Mouse (Mus musculus) neural tube, embryonic 15.5 days (tissue): ENCODE measurements around the gene Actr6. TPM values are rescaled to one million over a fixed set of nuclear protein-coding genes. Genes with fewer than 3 reads are reported as not detected.
"Not testable (repeated sequence)": the region's sequence is repeated elsewhere in the genome, so short reads cannot be mapped to it uniquely, and the experiment has no call there.

Experiments used
- ATAC-seq: fragments of 200-750 bp; cut with Nextera tagmentation; 2 replicates; pipeline ENCODE4 v1.8.0; 2017; ENCODE audit warnings: mild to moderate bottlenecking, moderate TSS enrichment, moderate library complexity; ENCODE audit not compliant: low FRiP score
- H3K27ac ChIP-seq: fragments of 300-500 bp; sonication (generic); replicated peaks from 2 replicates; pipeline ENCODE4 v1.5.1; 2015; ENCODE audit warnings: mild to moderate bottlenecking, inconsistent platforms
- H3K27me3 ChIP-seq: fragments of 300-500 bp; sonication (generic); replicated peaks from 2 replicates; pipeline ENCODE4 v1.6.1; 2015; ENCODE audit warnings: inconsistent platforms
- H3K36me3 ChIP-seq: fragments of 300-500 bp; sonication (generic); 2 replicates; pipeline ENCODE4 v1.6.1; 2015; ENCODE audit warnings: inconsistent platforms
- H3K4me1 ChIP-seq: fragments of 300-500 bp; sonication (generic); 2 replicates; pipeline ENCODE4 v1.6.1; 2015; ENCODE audit warnings: inconsistent platforms
- H3K4me2 ChIP-seq: fragments of 300-500 bp; sonication (generic); 2 replicates; pipeline ENCODE4 v1.6.1; 2015; ENCODE audit warnings: inconsistent platforms, mild to moderate bottlenecking, moderate library complexity
- H3K4me3 ChIP-seq: fragments of 300-500 bp; sonication (generic); replicated peaks from 2 replicates; pipeline ENCODE4 v1.5.1; 2015; ENCODE audit warnings: mild to moderate bottlenecking, inconsistent platforms
- H3K9ac ChIP-seq: fragments of 300-500 bp; sonication (generic); replicated peaks from 2 replicates; pipeline ENCODE4 v1.6.1; 2015; ENCODE audit warnings: mild to moderate bottlenecking, inconsistent platforms
- H3K9me3 ChIP-seq: fragments of 300-500 bp; sonication (generic); replicated peaks from 2 replicates; pipeline ENCODE4 v1.6.1; 2016; ENCODE audit warnings: inconsistent platforms
- WGBS: fragments of 180-500 bp; shearing (Covaris S2); methylation state at CpG from one replicate; pipeline ENCODE4 v1.1.7; 2015; ENCODE audit warnings: mixed read lengths; 5-methylcytosine and 5-hydroxymethylcytosine counted together
- polyA plus RNA-seq: library from polyadenylated mRNA; unstranded; fragments of >200 nt; fragmentation: Nextera tagmentation; extraction: Ambion mirVana; gene quantifications from 2 replicates; pipeline ENCODE4 v1.2.1, GENCODE M21; 2015

Actr6 gene
- polyA plus RNA-seq, 1 experiment from 2014 or later: 67.6 TPM

DNA sequence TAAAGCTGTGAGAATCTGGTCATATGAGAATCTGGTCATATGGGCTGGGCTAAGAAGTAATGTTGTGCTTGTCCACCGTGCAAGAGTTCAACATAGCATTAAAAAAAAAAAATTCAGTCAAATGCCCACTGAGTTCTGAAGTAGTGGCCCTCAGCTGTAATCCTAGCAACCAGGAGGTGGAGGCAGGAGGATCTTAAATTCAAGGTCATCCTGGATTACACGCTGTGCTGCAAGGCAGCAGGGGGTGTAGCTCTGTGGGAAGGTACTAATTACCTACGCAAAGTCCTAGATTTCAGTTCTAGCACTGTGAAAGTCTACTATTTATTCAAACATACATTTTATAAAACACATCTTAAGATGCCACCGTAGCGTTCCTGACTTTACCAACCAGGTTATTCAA lies 754 bp downstream of the Actr6 start:
- peak; percentile 32; the same call in 1 of the 2 replicates for ATAC-seq
- 13% methylated on average over 5 of the region's 5 CpGs for WGBS
- Histone ChIP-seq H3K9ac (peak overlapping the region; percentile 65), H3K4me3 (peak overlapping the region; percentile 75), H3K4me1 (peaks cover 17% of the 10 kb centered on the region), H3K27me3 (no peaks in the 10 kb centered on the region), H3K36me3 (peaks cover 10% of the 10 kb centered on the region; the same call in 1 of the 2 replicates), H3K9me3 (no peaks in the 10 kb centered on the region), H3K27ac (peak overlapping the region; percentile 85), H3K4me2 (peak overlapping the region; percentile 70)

DNA sequence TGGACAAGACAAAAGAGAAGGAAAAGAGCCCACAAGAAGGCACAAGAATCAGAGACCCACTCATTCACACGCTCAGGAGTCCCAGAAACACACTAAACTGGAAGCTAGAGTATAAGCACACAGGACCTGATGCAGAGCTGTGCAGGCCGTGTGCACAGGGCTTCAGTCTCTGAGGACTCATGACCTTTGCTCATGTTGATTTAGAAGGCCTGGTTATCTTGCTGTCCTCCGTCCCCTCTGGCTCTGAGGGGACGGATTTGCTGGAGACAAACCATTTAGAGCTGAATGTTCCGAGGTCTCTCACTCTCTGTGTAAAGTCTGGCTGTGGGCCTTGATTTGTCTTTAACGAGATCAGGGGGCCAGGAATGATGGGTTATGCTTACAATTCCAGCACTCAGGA lies 1.7 kb downstream of the Actr6 start:
- no peaks in the 10 kb centered on the region for H3K9me3 ChIP-seq
- WGBS: 88% methylated on average over 6 of the region's 6 CpGs
- no peak overlapping the region for H3K4me3 ChIP-seq
- peaks cover 17% of the 10 kb centered on the region for H3K4me1 ChIP-seq
- H3K9ac ChIP-seq: no peak overlapping the region
- ATAC-seq: no peak
- H3K36me3 ChIP-seq: peaks cover 17% of the 10 kb centered on the region; the same call in 1 of the 2 replicates
- H3K27ac ChIP-seq: no peak overlapping the region
- no peaks in the 10 kb centered on the region for H3K27me3 ChIP-seq
- H3K4me2 ChIP-seq: peak overlapping the region; percentile 70; the same call in 1 of the 2 replicates

GRCm38 (mm10) chr10:89722247-89723195 lies 9.6 kb downstream of the Actr6 start:
- H3K4me2 ChIP-seq: no peak overlapping the region
- no peak overlapping the region for H3K9ac ChIP-seq
- H3K27me3 ChIP-seq: no peaks in the 10 kb centered on the region
- H3K36me3 ChIP-seq: peaks cover 34% of the 10 kb centered on the region
- no peak overlapping the region for H3K4me3 ChIP-seq
- no peaks in the 10 kb centered on the region for H3K9me3 ChIP-seq
- no peaks in the 10 kb centered on the region for H3K4me1 ChIP-seq
- 92% methylated on average over 14 of the region's 14 CpGs for WGBS
- no peak overlapping the region for H3K27ac ChIP-seq
- ATAC-seq: no peak

DNA sequence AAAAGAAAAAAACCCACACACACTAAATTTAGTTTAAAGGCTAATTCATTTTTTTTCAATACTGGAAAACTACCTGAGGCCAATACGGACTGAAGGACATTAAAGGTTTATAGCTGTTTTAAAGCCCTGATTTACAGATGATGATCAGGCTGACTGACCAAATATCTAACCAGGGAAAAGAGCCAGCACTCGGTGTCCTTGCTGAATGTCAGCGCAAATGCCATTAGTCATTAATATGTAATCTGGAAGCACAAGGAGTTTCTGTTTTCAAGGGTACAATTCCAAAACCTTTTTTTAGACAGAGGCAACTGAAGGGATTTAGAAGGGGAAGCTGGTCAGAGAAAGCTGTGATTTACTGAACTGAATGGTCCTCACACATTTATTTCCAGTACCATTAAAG lies 11.3 kb downstream of the Actr6 start:
- 83% methylated on average over 3 of the region's 3 CpGs for WGBS
- Histone ChIP-seq H3K4me2 (no peak overlapping the region), H3K27ac (no peak overlapping the region), H3K9ac (no peak overlapping the region), H3K9me3 (no peaks in the 10 kb centered on the region), H3K4me1 (no peaks in the 10 kb centered on the region), H3K36me3 (peaks cover 26% of the 10 kb centered on the region), H3K27me3 (no peaks in the 10 kb centered on the region), H3K4me3 (no peak overlapping the region)
- ATAC-seq: no peak

GRCm38 (mm10) chr10:89720252-89720651 lies 11.8 kb downstream of the Actr6 start:
- Histone ChIP-seq H3K9me3 (no peaks in the 10 kb centered on the region), H3K9ac (no peak overlapping the region), H3K36me3 (peaks cover 29% of the 10 kb centered on the region), H3K27me3 (no peaks in the 10 kb centered on the region), H3K4me1 (no peaks in the 10 kb centered on the region), H3K27ac (no peak overlapping the region), H3K4me3 (no peak overlapping the region), H3K4me2 (no peak overlapping the region)
- no peak for ATAC-seq

GRCm38 (mm10) chr10:89714910-89715309 lies 17.2 kb downstream of the Actr6 start:
- no peak overlapping the region for H3K4me3 ChIP-seq
- H3K9me3 ChIP-seq: no peaks in the 10 kb centered on the region
- ATAC-seq: no peak
- 93% methylated on average over 10 of the region's 10 CpGs for WGBS
- H3K9ac ChIP-seq: no peak overlapping the region
- H3K4me1 ChIP-seq: no peaks in the 10 kb centered on the region
- no peak overlapping the region for H3K27ac ChIP-seq
- H3K27me3 ChIP-seq: no peaks in the 10 kb centered on the region
- H3K4me2 ChIP-seq: no peak overlapping the region
- peaks cover 44% of the 10 kb centered on the region for H3K36me3 ChIP-seq

DNA sequence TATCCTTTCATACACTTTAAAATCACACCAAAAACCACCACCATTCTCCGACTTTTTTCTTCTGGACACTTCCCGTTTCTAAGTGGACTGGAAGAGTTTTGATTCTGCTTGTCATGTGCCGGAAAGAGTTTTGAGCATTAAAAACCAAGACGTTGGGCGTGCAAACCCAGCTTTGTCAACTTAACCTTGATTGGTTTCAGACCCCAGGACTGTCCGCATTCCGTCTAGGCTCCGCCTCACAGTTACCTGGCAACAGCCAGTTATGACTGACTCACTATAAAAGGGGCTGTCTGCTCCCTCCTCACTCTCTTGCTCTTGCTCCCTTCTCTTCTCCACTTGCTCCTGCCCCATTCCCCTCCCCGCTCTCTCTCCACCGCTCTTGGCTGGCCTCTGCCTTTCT lies 23.4 kb downstream of the Actr6 start:
- H3K4me2 ChIP-seq: no peak overlapping the region
- H3K9me3 ChIP-seq: no peaks in the 10 kb centered on the region
- H3K9ac ChIP-seq: no peak overlapping the region
- 37% methylated on average over 10 of the region's 10 CpGs for WGBS
- no peak overlapping the region for H3K27ac ChIP-seq
- no peaks in the 10 kb centered on the region for H3K27me3 ChIP-seq
- no peaks in the 10 kb centered on the region for H3K4me1 ChIP-seq
- ATAC-seq: no peak
- no peak overlapping the region for H3K4me3 ChIP-seq
- peaks cover 22% of the 10 kb centered on the region for H3K36me3 ChIP-seq

DNA sequence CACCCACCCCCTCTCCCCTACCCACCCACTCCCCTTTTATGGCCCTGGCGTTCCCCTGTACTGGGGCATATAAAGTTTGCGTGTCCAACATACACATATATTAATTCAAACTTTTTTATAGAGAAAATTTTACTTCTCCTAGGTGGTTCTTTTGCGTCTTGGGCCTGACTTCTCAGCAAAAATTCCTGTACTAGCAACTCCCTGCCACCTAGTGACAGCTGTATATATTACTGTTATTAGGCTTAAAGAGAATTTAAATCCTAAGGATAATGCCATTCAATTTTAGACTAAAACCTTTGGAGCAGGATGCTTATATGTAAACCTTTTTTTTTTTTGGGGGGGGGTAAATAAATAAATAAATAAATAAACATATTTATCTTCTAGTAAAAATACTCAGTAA lies 24.7 kb downstream of the Actr6 start:
- WGBS: 79% methylated on average over 3 of the region's 3 CpGs

DNA sequence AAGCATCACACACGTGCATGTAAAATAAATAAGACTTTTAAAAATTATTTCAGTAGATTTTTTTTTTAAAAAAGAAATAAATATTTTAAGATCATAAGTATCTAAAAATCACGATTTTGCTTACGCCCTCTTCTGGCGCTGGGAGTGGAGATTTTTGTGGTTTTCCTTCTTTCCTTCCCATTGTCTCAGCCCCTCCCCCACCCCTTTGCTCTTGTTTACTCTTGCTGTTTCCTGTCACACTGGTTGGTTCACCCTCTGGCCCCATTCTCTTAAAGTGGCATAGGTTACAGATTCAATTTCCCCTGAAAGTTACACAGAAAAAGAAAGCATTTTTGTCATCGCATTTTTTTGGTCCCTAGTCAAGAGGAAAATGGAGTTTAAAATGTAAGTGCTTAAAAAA lies 29.1 kb downstream of the Actr6 start:
- H3K9me3 ChIP-seq: no peaks in the 10 kb centered on the region

More for the DNA sequence above, 24.7 kb downstream of the Actr6 start:
- H3K9me3 ChIP-seq: no peaks in the 10 kb centered on the region
- no peak overlapping the region for H3K4me3 ChIP-seq
- H3K4me1 ChIP-seq: no peaks in the 10 kb centered on the region
- no peak overlapping the region for H3K9ac ChIP-seq
- no peaks in the 10 kb centered on the region for H3K27me3 ChIP-seq
- ATAC-seq: no peak
- peaks cover 11% of the 10 kb centered on the region for H3K36me3 ChIP-seq
- H3K4me2 ChIP-seq: no peak overlapping the region
- no peak overlapping the region for H3K27ac ChIP-seq

DNA sequence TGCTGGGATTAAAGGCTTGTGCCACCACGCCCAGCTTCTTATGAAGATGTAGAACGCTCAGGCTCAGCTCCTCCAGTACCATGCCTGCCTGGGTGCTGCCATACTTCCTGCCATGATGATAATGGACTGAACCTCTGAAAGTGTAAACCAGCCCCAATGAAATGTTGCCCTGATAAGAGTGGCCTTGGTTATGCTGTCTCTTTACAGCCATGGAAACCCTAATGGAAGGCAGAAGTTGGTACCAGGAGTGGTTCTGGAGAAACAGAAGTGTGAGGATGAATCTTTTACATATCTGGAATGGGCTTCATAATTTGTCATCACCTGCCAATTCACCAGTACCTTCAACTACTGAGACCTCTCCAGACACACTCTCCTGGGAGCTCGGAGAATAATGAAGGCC lies 34.1 kb downstream of the Actr6 start:
- ATAC-seq: no peak
- 95% methylated on average over 3 of the region's 3 CpGs for WGBS
- Histone ChIP-seq H3K27me3 (no peaks in the 10 kb centered on the region), H3K36me3 (no peaks in the 10 kb centered on the region), H3K4me3 (no peak overlapping the region), H3K9ac (no peak overlapping the region), H3K4me1 (no peaks in the 10 kb centered on the region), H3K9me3 (no peaks in the 10 kb centered on the region), H3K27ac (no peak overlapping the region), H3K4me2 (no peak overlapping the region)

More for the DNA sequence above, 29.1 kb downstream of the Actr6 start:
- WGBS: 61% methylated on average over 5 of the region's 5 CpGs
- Histone ChIP-seq H3K27me3 (no peaks in the 10 kb centered on the region), H3K27ac (no peak overlapping the region), H3K36me3 (no peaks in the 10 kb centered on the region), H3K9ac (no peak overlapping the region), H3K4me1 (no peaks in the 10 kb centered on the region), H3K4me2 (no peak overlapping the region), H3K4me3 (no peak overlapping the region)
- no peak for ATAC-seq

DNA sequence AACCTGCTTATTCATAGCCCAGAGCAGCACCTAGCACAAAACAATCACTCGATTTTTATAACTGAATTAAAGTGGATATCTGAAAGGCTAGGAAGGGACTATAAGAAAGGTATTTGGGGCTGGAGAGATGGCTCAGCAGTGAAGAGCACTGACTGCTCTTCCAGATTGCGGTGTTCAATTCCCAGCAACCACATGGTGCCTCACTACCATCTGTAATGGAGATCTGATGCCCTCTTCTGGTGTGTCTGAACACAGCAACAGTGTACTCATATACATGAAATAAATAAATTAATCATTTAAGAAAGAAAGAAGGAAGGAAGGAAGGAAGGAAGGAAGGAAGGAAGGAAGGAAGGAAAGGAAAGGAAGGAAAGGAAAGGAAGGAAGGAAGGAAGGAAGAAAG lies 35.8 kb downstream of the Actr6 start:
- not testable (repeated sequence) for H3K36me3 ChIP-seq, H3K9me3 ChIP-seq, ATAC-seq, H3K27ac ChIP-seq, H3K4me3 ChIP-seq, H3K27me3 ChIP-seq, H3K9ac ChIP-seq, H3K4me2 ChIP-seq, H3K4me1 ChIP-seq
- 82% methylated on average over 2 of the region's 2 CpGs for WGBS

DNA sequence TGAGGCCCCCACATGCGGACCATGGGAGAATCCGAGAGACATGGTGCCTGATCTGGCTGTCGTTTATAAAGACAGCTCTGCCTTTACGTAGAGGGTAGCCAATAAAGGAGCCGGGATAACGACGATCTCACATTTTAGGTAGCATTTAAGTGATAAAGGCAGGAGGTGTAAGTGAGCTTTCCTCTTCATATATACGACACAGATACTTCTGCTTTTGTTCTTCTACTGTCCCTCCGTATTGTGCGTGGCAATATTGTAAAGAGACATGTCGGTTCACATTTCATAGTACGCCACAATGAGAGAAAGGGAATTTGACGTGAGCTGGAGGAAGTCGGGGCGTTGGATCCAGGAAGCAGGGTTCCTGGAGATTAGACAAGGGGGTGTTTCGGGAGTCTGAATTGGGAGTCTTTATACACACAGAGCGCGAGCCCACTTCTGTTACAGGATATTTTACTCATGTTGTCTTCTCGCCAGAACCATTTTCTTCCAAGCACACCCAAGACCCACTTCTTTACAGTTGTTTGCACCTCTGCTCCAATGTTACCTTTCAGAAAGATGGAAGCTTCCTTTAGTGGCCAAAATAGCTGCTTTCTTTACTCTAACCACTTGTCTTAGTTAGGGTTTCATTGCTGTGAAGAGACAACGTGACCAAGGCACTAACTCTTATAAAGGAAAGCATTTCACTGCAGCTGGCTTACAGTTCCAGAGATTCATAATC lies 36.7 kb downstream of the Actr6 start:
- no peak overlapping the region for H3K27ac ChIP-seq
- WGBS: 90% methylated on average over 20 of the region's 20 CpGs

More for the DNA sequence above, 36.7 kb downstream of the Actr6 start:
- H3K27me3 ChIP-seq: no peaks in the 10 kb centered on the region
- H3K36me3 ChIP-seq: no peaks in the 10 kb centered on the region
- H3K4me3 ChIP-seq: no peak overlapping the region
- no peaks in the 10 kb centered on the region for H3K4me1 ChIP-seq
- no peak overlapping the region for H3K4me2 ChIP-seq
- ATAC-seq: no peak
- H3K9me3 ChIP-seq: no peaks in the 10 kb centered on the region
- no peak overlapping the region for H3K9ac ChIP-seq
